Mouse (Mus musculus): ENCODE data around the gene Mdh1b. TPM values are rescaled to one million over a fixed set of nuclear protein-coding genes. Genes with fewer than 3 reads are reported as not detected.
A peak's percentile ranks its signal among the peaks of the same experiment; 100 is the strongest.

The Mdh1b gene
- polyA plus RNA-seq, 2 experiments from 2014 or later, result not detected

DNA sequence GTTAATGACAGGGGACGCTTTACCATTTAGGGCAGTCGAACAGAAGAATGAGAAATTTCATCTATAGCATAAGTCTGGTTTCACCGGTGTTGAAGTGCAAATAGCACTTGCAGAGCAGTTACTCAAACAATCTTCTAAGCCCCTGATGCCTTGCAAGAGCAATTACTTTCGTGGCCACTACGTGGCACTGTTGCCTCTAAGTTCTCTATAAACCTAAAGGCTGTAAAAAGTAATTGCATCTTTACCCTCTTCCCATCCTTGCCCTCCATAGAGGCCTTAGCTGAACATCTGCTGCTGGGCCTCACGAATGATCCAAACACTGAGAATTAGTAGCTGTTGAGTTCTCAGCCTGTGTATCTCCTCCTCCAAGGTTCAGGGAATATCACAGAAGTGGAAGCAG lies 72.1 kb downstream of the Mdh1b start:
- ATAC-seq, result peak; percentile 43

Other genes starting within 250 kb of the Mdh1b start
- not detected for gene Gm39653, start 114.3 kb downstream of the Mdh1b start, polyA plus RNA-seq (2017; shearing (Covaris generic))
- gene Dytn, start 43.4 kb downstream of the Mdh1b start, polyA plus RNA-seq (2017; shearing (Covaris generic)), result not detected
- 10 to 100 TPM; 29.8 to 31.1 TPM for gene Fastkd2, start 296 bp upstream of the Mdh1b start, polyA plus RNA-seq (2017; shearing (Covaris generic))
- under 1 TPM; 0.32 to 0.36 TPM for gene 4933402D24Rik, start 38.9 kb upstream of the Mdh1b start, polyA plus RNA-seq (2017; shearing (Covaris generic))